Mouse (Mus musculus): Measurements from ENCODE around the gene Arnt2. TPM values are rescaled to one million over a fixed set of nuclear protein-coding genes. Genes with fewer than 3 reads are reported as not detected.

Arnt2 gene
- total and polyA plus RNA-seq, 3 experiments, result 0.05 TPM; not detected in 2

DNA sequence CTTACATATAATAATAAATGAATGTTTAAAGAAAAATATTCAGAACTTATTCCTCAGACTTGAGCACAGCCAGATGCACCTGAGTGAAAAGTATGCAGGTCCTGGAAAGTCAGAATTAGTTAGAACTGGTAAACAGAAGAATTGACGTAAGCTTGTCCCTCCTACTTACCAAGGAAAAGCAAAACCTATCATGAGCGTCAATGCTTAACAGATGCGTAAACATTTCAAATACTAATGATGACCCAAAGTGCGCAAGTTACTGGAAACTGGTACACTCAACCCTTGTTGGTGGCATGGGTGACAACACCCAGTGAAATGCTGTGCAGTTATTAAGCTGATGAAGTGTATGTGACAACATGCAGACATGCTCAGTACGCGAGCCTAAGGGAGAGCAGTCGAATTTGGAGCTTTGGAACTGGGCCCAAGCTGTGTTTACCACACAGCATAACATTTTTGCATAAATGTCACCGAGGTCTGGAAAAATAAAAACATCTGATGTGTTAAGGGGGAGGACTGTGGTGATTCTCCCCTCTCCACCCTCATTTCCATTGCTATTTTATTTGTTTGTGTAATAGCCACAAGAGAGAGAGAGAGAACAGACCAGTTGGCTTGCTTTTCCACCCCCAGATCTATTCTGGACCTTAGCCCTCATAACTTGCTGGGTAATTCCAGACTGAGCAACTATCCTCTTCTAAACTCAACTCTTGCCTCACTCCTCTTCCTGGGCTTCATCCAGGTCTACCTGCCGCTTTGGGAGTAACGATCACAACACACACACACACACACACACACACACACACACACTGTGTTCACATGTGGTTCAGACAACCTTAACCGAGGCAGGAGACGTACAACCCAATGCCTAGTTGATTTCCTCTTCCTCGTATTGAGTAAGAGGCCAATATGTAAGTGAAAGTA is 208.6 kb downstream of the Arnt2 start:
- TF ChIP-seq GATA2 (IDR thresholded peaks at IDR 0.05; ENCODE audit: borderline replicate concordance, low read depth, low read length) (no peak), GATA1 (IDR thresholded peaks at IDR 0.05; ENCODE audit: borderline replicate concordance, low read length) (no peak), TAL1 (conservative IDR thresholded peaks at IDR 0.05; ENCODE audit: low read depth, low read length) (no peak), POLR2AphosphoS5 (IDR thresholded peaks at IDR 0.05; ENCODE audit: insufficient replicate concordance, low read depth, low read length) (no peak), CTCF (IDR thresholded peaks at IDR 0.05; ENCODE audit: low read depth, low read length) (no peak)
- Histone ChIP-seq H3K36me3 (replicated peaks) (no peaks in the 10 kb centered on the region), H3K9me3 (replicated peaks) (no peaks in the 10 kb centered on the region), H3K4me1 (ENCODE audit: insufficient read depth, low read depth, low read length) (no peaks in the 10 kb centered on the region), H3K27me3 (ENCODE audit: insufficient read depth, low read length) (no peaks in the 10 kb centered on the region), H3K4me3 (ENCODE audit: low read depth, low read length) (no peak overlapping the region)
- DNase-seq (ENCODE audit: low spot score) (no peak), ATAC-seq (ENCODE audit: extremely low read depth, insufficient number of reproducible peaks, low FRiP score, poor library complexity, severe bottlenecking) (no peak)

DNA sequence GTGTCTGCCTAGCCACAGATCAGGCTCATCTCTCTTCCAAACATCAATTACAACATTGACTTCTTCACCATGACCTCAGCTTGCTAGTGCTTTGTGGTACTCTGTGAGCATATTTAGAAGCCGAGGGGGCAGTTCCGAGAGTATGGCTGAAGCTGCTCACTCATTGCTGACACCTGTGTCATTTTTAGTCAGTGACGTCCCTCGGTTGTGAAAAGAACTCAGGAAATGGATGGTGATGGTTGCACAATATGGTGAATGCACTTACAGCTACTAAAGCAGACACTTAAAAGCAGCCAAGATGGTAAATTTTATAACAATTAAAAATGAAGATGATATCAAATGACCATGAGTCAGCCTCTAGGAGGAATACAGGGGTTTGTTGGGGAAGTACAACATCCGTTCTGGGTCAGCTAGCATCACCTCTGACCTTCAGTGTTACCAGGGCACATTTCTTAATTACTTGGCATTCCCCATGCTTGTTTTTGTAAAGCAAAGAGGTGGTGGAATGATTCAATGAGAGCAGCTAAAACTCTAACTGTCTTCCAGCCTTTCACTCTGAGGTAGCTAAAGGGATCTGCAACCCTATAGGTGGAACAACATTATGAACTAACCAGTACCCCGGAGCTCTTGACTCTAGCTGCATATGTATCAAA is 212.6 kb downstream of the Arnt2 start:
- Histone ChIP-seq H3K9me3 (replicated peaks) (no peaks in the 10 kb centered on the region), H3K36me3 (replicated peaks) (no peaks in the 10 kb centered on the region), H3K27me3 (ENCODE audit: insufficient read depth, low read length) (no peaks in the 10 kb centered on the region), H3K4me3 (ENCODE audit: low read depth, low read length) (no peak overlapping the region), H3K4me1 (ENCODE audit: insufficient read depth, low read depth, low read length) (no peaks in the 10 kb centered on the region)
- no peak for TF ChIP-seq GATA2 (IDR thresholded peaks at IDR 0.05; ENCODE audit: borderline replicate concordance, low read depth, low read length)
- TF ChIP-seq POLR2AphosphoS5 (IDR thresholded peaks at IDR 0.05; ENCODE audit: insufficient replicate concordance, low read depth, low read length), result no peak
- no peak for TF ChIP-seq GATA1 (IDR thresholded peaks at IDR 0.05; ENCODE audit: borderline replicate concordance, low read length)
- no peak for TF ChIP-seq TAL1 (conservative IDR thresholded peaks at IDR 0.05; ENCODE audit: low read depth, low read length)
- no peak for TF ChIP-seq CTCF (IDR thresholded peaks at IDR 0.05; ENCODE audit: low read depth, low read length)
- DNase-seq (ENCODE audit: low spot score), result no peak
- no peak for ATAC-seq (ENCODE audit: extremely low read depth, insufficient number of reproducible peaks, low FRiP score, poor library complexity, severe bottlenecking)

Other genes starting within 250 kb of the Arnt2 start
- gene Gm2115, start 118.8 kb upstream of the Arnt2 start, total RNA-seq (2014; fragmentation: Nextera tagmentation), result not detected in 2 replicates
- under 0.01 and 0.27 TPM in 2 replicates for gene Gm2115, start 118.8 kb upstream of the Arnt2 start, total RNA-seq (2017)
- gene Gm2115, start 118.8 kb upstream of the Arnt2 start, polyA plus RNA-seq (2012), result not detected in 2 replicates
- gene Fah, start 196.5 kb upstream of the Arnt2 start, total RNA-seq (2014; fragmentation: Nextera tagmentation), result 6.4 and 7.3 TPM in 2 replicates
- gene Fah, start 196.5 kb upstream of the Arnt2 start, total RNA-seq (2017), result 1.7 and 2.4 TPM in 2 replicates
- gene Fah, start 196.5 kb upstream of the Arnt2 start, polyA plus RNA-seq (2012), result 1.1 and 1.4 TPM in 2 replicates

Measured in G1E (cell line).